Mouse (Mus musculus): Measurements from ENCODE around the gene Syk.

Syk gene

GRCm38 (mm10) chr13:52569194-52569769, 13.7 kb upstream of the Syk start:
- no peak for DNase-seq (ENCODE audit: low spot score)

GRCm38 (mm10) chr13:52570276-52570675, 12.7 kb upstream of the Syk start:
- DNase-seq (ENCODE audit: low spot score): no peak

- DNase-seq (ENCODE audit: low spot score): peak; percentile 41
These were observed 11.2 kb upstream of the Syk start for GRCm38 (mm10) chr13:52571591-52572384.

GRCm38 (mm10) chr13:52572451-52573446, 10.2 kb upstream of the Syk start:
- peak; percentile 75 for DNase-seq (ENCODE audit: low spot score)

- DNase-seq (ENCODE audit: low spot score): no peak
These were observed 8.7 kb upstream of the Syk start for GRCm38 (mm10) chr13:52574311-52574710.

- no peak for DNase-seq (ENCODE audit: low spot score)
These were observed 7.5 kb upstream of the Syk start for GRCm38 (mm10) chr13:52575483-52575882.

GRCm38 (mm10) chr13:52576021-52576614, 6.9 kb upstream of the Syk start:
- DNase-seq (ENCODE audit: low spot score): no peak

GRCm38 (mm10) chr13:52576841-52577240, 6.1 kb upstream of the Syk start:
- DNase-seq (ENCODE audit: low spot score): no peak

- no peak for DNase-seq (ENCODE audit: low spot score)
These were observed 5.5 kb upstream of the Syk start for GRCm38 (mm10) chr13:52577326-52577920.

- no peak for DNase-seq (ENCODE audit: low spot score)
These were observed 5.0 kb upstream of the Syk start for GRCm38 (mm10) chr13:52577939-52578338.

GRCm38 (mm10) chr13:52578776-52579175, 4.2 kb upstream of the Syk start:
- DNase-seq (ENCODE audit: low spot score): no peak

- DNase-seq (ENCODE audit: low spot score): no peak
These were observed 481 bp upstream of the Syk start for GRCm38 (mm10) chr13:52582506-52582877.

- DNase-seq (ENCODE audit: low spot score): no peak
These were observed 1.1 kb downstream of the Syk start for GRCm38 (mm10) chr13:52583943-52584562.

- DNase-seq (ENCODE audit: low spot score): no peak
These were observed 1.9 kb downstream of the Syk start for GRCm38 (mm10) chr13:52584654-52585455.

- DNase-seq (ENCODE audit: low spot score): no peak
These were observed 4.8 kb downstream of the Syk start for GRCm38 (mm10) chr13:52587761-52588160.

- DNase-seq (ENCODE audit: low spot score): no peak
These were observed 6.1 kb downstream of the Syk start for GRCm38 (mm10) chr13:52589043-52589442.

GRCm38 (mm10) chr13:52591831-52592230, 8.9 kb downstream of the Syk start:
- no peak for DNase-seq (ENCODE audit: low spot score)

GRCm38 (mm10) chr13:52596692-52597091, 13.7 kb downstream of the Syk start:
- DNase-seq (ENCODE audit: low spot score): peak; percentile 40

- DNase-seq (ENCODE audit: low spot score): no peak
These were observed 14.2 kb downstream of the Syk start for GRCm38 (mm10) chr13:52597092-52597678.

- no peak for DNase-seq (ENCODE audit: low spot score)
These were observed 15.3 kb downstream of the Syk start for GRCm38 (mm10) chr13:52598233-52598632.

Measured in lung, postnatal 25 days (tissue).